Mouse (Mus musculus): ENCODE measurements around the gene Kri1. TPM values are rescaled to one million over a fixed set of nuclear protein-coding genes. Genes with fewer than 3 reads are reported as not detected.
A peak's percentile ranks its signal among the peaks of the same experiment; 100 is the strongest.

Gene Kri1
- polyA plus RNA-seq, 1 experiment: 40.8 TPM

- peak overlapping the region; percentile 98 for H3K4me3 ChIP-seq (ENCODE audit: extremely low read depth, insufficient read depth, insufficient read length)
- no peaks in the 10 kb centered on the region for H3K27me3 ChIP-seq (ENCODE audit: control insufficient read depth, insufficient read depth, low read length)
- H3K27ac ChIP-seq (ENCODE audit: insufficient read depth, low read length): peak overlapping the region; percentile 98
- H3K36me3 ChIP-seq (ENCODE audit: control insufficient read depth, insufficient read depth, low read length): no peaks in the 10 kb centered on the region
- TF ChIP-seq POLR2A (IDR thresholded peaks at IDR 0.05; ENCODE audit: low read depth, low read length): no peak
- no peak for TF ChIP-seq CTCF (IDR thresholded peaks at IDR 0.05; ENCODE audit: extremely low read depth, insufficient read depth, insufficient read length, insufficient replicate concordance)
- DNase-seq (ENCODE audit: low read depth in 1 of 2, low spot score in 2 of 2): peak in 1 of 2 experiments; percentile 49
- peaks cover 40% of the 10 kb centered on the region for H3K4me1 ChIP-seq (ENCODE audit: control insufficient read depth, insufficient read depth, insufficient read length)
- 17% methylated on average over 19 of the region's 19 CpGs for WGBS
These were observed 34.6 kb upstream of the Kri1 start for GRCm38 (mm10) chr9:21322211-21322916.

GRCm38 (mm10) chr9:21321513-21321835 lies 33.7 kb upstream of the Kri1 start:
- WGBS: 0% methylated on average over 6 of the region's 6 CpGs
- no peaks in the 10 kb centered on the region for H3K27me3 ChIP-seq (ENCODE audit: control insufficient read depth, insufficient read depth, low read length)
- peak overlapping the region; percentile 98 for H3K27ac ChIP-seq (ENCODE audit: insufficient read depth, low read length)
- peak; percentile 53 to 70 for DNase-seq (ENCODE audit: low read depth in 1 of 2, low spot score in 2 of 2)
- H3K4me3 ChIP-seq (ENCODE audit: extremely low read depth, insufficient read depth, insufficient read length): peak overlapping the region; percentile 98
- TF ChIP-seq POLR2A (IDR thresholded peaks at IDR 0.05; ENCODE audit: low read depth, low read length): peak; percentile 38
- TF ChIP-seq CTCF (IDR thresholded peaks at IDR 0.05; ENCODE audit: extremely low read depth, insufficient read depth, insufficient read length, insufficient replicate concordance): no peak
- peaks cover 35% of the 10 kb centered on the region for H3K4me1 ChIP-seq (ENCODE audit: control insufficient read depth, insufficient read depth, insufficient read length)
- H3K36me3 ChIP-seq (ENCODE audit: control insufficient read depth, insufficient read depth, low read length): no peaks in the 10 kb centered on the region

GRCm38 (mm10) chr9:21320619-21321512 lies 33.1 kb upstream of the Kri1 start, which contains the start of gene Slc44a2:
Gene Slc44a2, plus strand, starts transcription at chr9:21320698.
- H3K27me3 ChIP-seq (ENCODE audit: control insufficient read depth, insufficient read depth, low read length): no peaks in the 10 kb centered on the region
- TF ChIP-seq POLR2A (IDR thresholded peaks at IDR 0.05; ENCODE audit: low read depth, low read length) (peak; percentile 66), CTCF (IDR thresholded peaks at IDR 0.05; ENCODE audit: extremely low read depth, insufficient read depth, insufficient read length, insufficient replicate concordance) (no peak)
- H3K27ac ChIP-seq (ENCODE audit: insufficient read depth, low read length): peak within 1 kb of the TSS; percentile 98

GRCm38 (mm10) chr9:21320280-21320618 lies 32.5 kb upstream of the Kri1 start:
- Histone ChIP-seq H3K4me1 (ENCODE audit: control insufficient read depth, insufficient read depth, insufficient read length) (peaks cover 31% of the 10 kb centered on the region), H3K4me3 (ENCODE audit: extremely low read depth, insufficient read depth, insufficient read length) (peak overlapping the region; percentile 98), H3K27ac (ENCODE audit: insufficient read depth, low read length) (0 out of 2 replicates have a peak overlapping the region, but pooled peaks have one; percentile 20), H3K36me3 (ENCODE audit: control insufficient read depth, insufficient read depth, low read length) (no peaks in the 10 kb centered on the region), H3K27me3 (ENCODE audit: control insufficient read depth, insufficient read depth, low read length) (no peaks in the 10 kb centered on the region)
- no peak for DNase-seq (ENCODE audit: low read depth in 1 of 2, low spot score in 2 of 2)
- no peak for TF ChIP-seq CTCF (IDR thresholded peaks at IDR 0.05; ENCODE audit: extremely low read depth, insufficient read depth, insufficient read length, insufficient replicate concordance)
- no peak for TF ChIP-seq POLR2A (IDR thresholded peaks at IDR 0.05; ENCODE audit: low read depth, low read length)
- 29% methylated on average over 4 of the region's 4 CpGs for WGBS

More at GRCm38 (mm10) chr9:21320619-21321512, 33.1 kb upstream of the Kri1 start, which contains the start of gene Slc44a2:
- under 1% methylated on average over 51 of the region's 52 CpGs for WGBS
- peak; percentile 67 to 88 for DNase-seq (ENCODE audit: low read depth in 1 of 2, low spot score in 2 of 2)
- H3K4me1 ChIP-seq (ENCODE audit: control insufficient read depth, insufficient read depth, insufficient read length): peaks cover 32% of the 10 kb centered on the region
- no peaks in the 10 kb centered on the region for H3K36me3 ChIP-seq (ENCODE audit: control insufficient read depth, insufficient read depth, low read length)
- peak within 1 kb of the TSS; percentile 98 for H3K4me3 ChIP-seq (ENCODE audit: extremely low read depth, insufficient read depth, insufficient read length)

GRCm38 (mm10) chr9:21319503-21319902 lies 31.7 kb upstream of the Kri1 start:
- Histone ChIP-seq H3K27ac (ENCODE audit: insufficient read depth, low read length) (no peak overlapping the region), H3K27me3 (ENCODE audit: control insufficient read depth, insufficient read depth, low read length) (no peaks in the 10 kb centered on the region), H3K36me3 (ENCODE audit: control insufficient read depth, insufficient read depth, low read length) (no peaks in the 10 kb centered on the region), H3K4me1 (ENCODE audit: control insufficient read depth, insufficient read depth, insufficient read length) (peaks cover 26% of the 10 kb centered on the region), H3K4me3 (ENCODE audit: extremely low read depth, insufficient read depth, insufficient read length) (no peak overlapping the region)
- DNase-seq (ENCODE audit: low read depth in 1 of 2, low spot score in 2 of 2): no peak
- TF ChIP-seq CTCF (IDR thresholded peaks at IDR 0.05; ENCODE audit: extremely low read depth, insufficient read depth, insufficient read length, insufficient replicate concordance) (no peak), POLR2A (IDR thresholded peaks at IDR 0.05; ENCODE audit: low read depth, low read length) (no peak)
- WGBS: 92% methylated on average over 4 of the region's 4 CpGs

GRCm38 (mm10) chr9:21318792-21319191 lies 31.0 kb upstream of the Kri1 start:
- peaks cover 20% of the 10 kb centered on the region for H3K4me1 ChIP-seq (ENCODE audit: control insufficient read depth, insufficient read depth, insufficient read length)
- no peak for TF ChIP-seq POLR2A (IDR thresholded peaks at IDR 0.05; ENCODE audit: low read depth, low read length)
- no peak for TF ChIP-seq CTCF (IDR thresholded peaks at IDR 0.05; ENCODE audit: extremely low read depth, insufficient read depth, insufficient read length, insufficient replicate concordance)
- H3K27me3 ChIP-seq (ENCODE audit: control insufficient read depth, insufficient read depth, low read length): no peaks in the 10 kb centered on the region
- no peaks in the 10 kb centered on the region for H3K36me3 ChIP-seq (ENCODE audit: control insufficient read depth, insufficient read depth, low read length)
- no peak overlapping the region for H3K4me3 ChIP-seq (ENCODE audit: extremely low read depth, insufficient read depth, insufficient read length)
- peak overlapping the region; percentile 59 for H3K27ac ChIP-seq (ENCODE audit: insufficient read depth, low read length)
- DNase-seq (ENCODE audit: low read depth in 1 of 2, low spot score in 2 of 2): no peak
- WGBS: 33% methylated on average over 6 of the region's 6 CpGs
